ENCODE assay signal across 9 mouse cellular contexts in genomic region chr14:76664586-76665508, GRCm38 (mm10).
A peak's percentile ranks its signal among the peaks of the same experiment; 100 is the strongest.
DNase-seq lines count a peak whose midpoint lies in the region; ATAC-seq and TF ChIP-seq lines count a peak whose summit lies in the region.
"Had no signal": no experiment of that assay in that cellular context is flagged by ENCODE, and none has a peak within 500 bp of the region (broad histone marks: within the 10 kb centered on the region; RNA-seq: fewer than 3 reads in every experiment).

No protein-coding gene starts in this region.

- no peak for ATAC-seq in midbrain, embryonic 11.5 days (ENCODE audit: low FRiP score)
- ATAC-seq in midbrain, embryonic 16.5 days, result no peak
- no peak; the same call in 1 of the 2 replicates for ATAC-seq in limb, embryonic 14.5 days (ENCODE audit: low FRiP score, low read depth)
- no peak for ATAC-seq in cerebellum, adult (ENCODE audit: insufficient number of reproducible peaks, low FRiP score, low TSS enrichment)
- ATAC-seq in forebrain, embryonic 15.5 days (replicated peaks), result no peak

- H3K4me1 ChIP-seq in midbrain, embryonic 11.5 days (ENCODE audit: control insufficient read depth, insufficient read depth, low read length), result no peaks in the 10 kb centered on the region
- H3K4me1 ChIP-seq in midbrain, embryonic 16.5 days (ENCODE audit: control insufficient read depth, insufficient read depth, low read length), result no peaks in the 10 kb centered on the region
- H3K4me1 ChIP-seq in limb, embryonic 14.5 days (ENCODE audit: control insufficient read depth, insufficient read depth, low read length), result peaks cover 2% of the 10 kb centered on the region
- H3K4me1 ChIP-seq in forebrain, embryonic 15.5 days, result no peaks in the 10 kb centered on the region

- H3K4me2 ChIP-seq in midbrain, embryonic 11.5 days, result no peak overlapping the region
- H3K4me2 ChIP-seq in midbrain, embryonic 16.5 days (ENCODE audit: low read length), result no peak overlapping the region
- H3K4me2 ChIP-seq in limb, embryonic 14.5 days (replicated peaks; ENCODE audit: low read depth, low read length, severe bottlenecking), result no peak overlapping the region
- H3K4me2 ChIP-seq in forebrain, embryonic 15.5 days (replicated peaks), result no peak overlapping the region

- intact Hi-C loops in gastrocnemius, adult 2 months (cut with DNase I), result no loop called here

- WGBS in midbrain, embryonic 11.5 days, result 88% methylated on average over 11 of the region's 11 CpGs
- WGBS in midbrain, embryonic 16.5 days, result 91% methylated on average over 11 of the region's 11 CpGs
- WGBS in limb, embryonic 14.5 days, result 72% methylated on average over 11 of the region's 11 CpGs
- 88% methylated on average over 11 of the region's 11 CpGs for WGBS in forebrain, embryonic 15.5 days

- TF ChIP-seq CTCF in gastrocnemius, adult 2 months (IDR thresholded peaks at IDR 0.05), result no peak

- H3K9me3 ChIP-seq in midbrain, embryonic 11.5 days (ENCODE audit: control insufficient read depth, low read length), result no peaks in the 10 kb centered on the region
- no peaks in the 10 kb centered on the region for H3K9me3 ChIP-seq in midbrain, embryonic 16.5 days (replicated peaks; ENCODE audit: control insufficient read depth, low read length, poor library complexity, severe bottlenecking)
- H3K9me3 ChIP-seq in limb, embryonic 14.5 days (ENCODE audit: control insufficient read depth, low read length), result no peaks in the 10 kb centered on the region
- no peaks in the 10 kb centered on the region for H3K9me3 ChIP-seq in forebrain, embryonic 15.5 days

- H3K9ac ChIP-seq in midbrain, embryonic 11.5 days (ENCODE audit: low read length), result no peak overlapping the region
- H3K9ac ChIP-seq in midbrain, embryonic 16.5 days (ENCODE audit: low read depth, low read length), result no peak overlapping the region
- H3K9ac ChIP-seq in limb, embryonic 14.5 days (ENCODE audit: low read depth, low read length, severe bottlenecking), result no peak overlapping the region
- no peak overlapping the region for H3K9ac ChIP-seq in forebrain, embryonic 15.5 days (replicated peaks)

- no peak overlapping the region for H3K27ac ChIP-seq in gastrocnemius, adult 2 months
- no peak overlapping the region for H3K27ac ChIP-seq in midbrain, embryonic 11.5 days (ENCODE audit: low read depth, low read length)
- H3K27ac ChIP-seq in midbrain, embryonic 16.5 days (ENCODE audit: low read length), result no peak overlapping the region
- H3K27ac ChIP-seq in limb, embryonic 14.5 days (replicated peaks; ENCODE audit: low read depth, low read length), result 0 out of 2 replicates have a peak overlapping the region, but pooled peaks have one; percentile 27
- no peak overlapping the region for H3K27ac ChIP-seq in forebrain, embryonic 15.5 days (replicated peaks)
- H3K27ac ChIP-seq: layer of hippocampus, adult 2 months had no signal

- no peaks in the 10 kb centered on the region for H3K27me3 ChIP-seq in midbrain, embryonic 11.5 days (ENCODE audit: control insufficient read depth, insufficient read depth, low read length)
- H3K27me3 ChIP-seq in midbrain, embryonic 16.5 days (ENCODE audit: control insufficient read depth, insufficient read depth, low read depth, low read length), result no peaks in the 10 kb centered on the region
- no peaks in the 10 kb centered on the region for H3K27me3 ChIP-seq in limb, embryonic 14.5 days (ENCODE audit: control insufficient read depth, insufficient read depth, low read length)
- no peaks in the 10 kb centered on the region for H3K27me3 ChIP-seq in forebrain, embryonic 15.5 days

- no peak overlapping the region for H3K4me3 ChIP-seq in gastrocnemius, adult 2 months
- H3K4me3 ChIP-seq in midbrain, embryonic 11.5 days (ENCODE audit: low read depth, low read length), result no peak overlapping the region
- no peak overlapping the region for H3K4me3 ChIP-seq in midbrain, embryonic 16.5 days (ENCODE audit: low read depth, low read length)
- H3K4me3 ChIP-seq in limb, embryonic 14.5 days (replicated peaks; ENCODE audit: low read length), result no peak overlapping the region
- H3K4me3 ChIP-seq in forebrain, embryonic 15.5 days, result no peak overlapping the region
- H3K4me3 ChIP-seq: layer of hippocampus, adult 2 months had no signal

- H3K36me3 ChIP-seq in midbrain, embryonic 11.5 days (ENCODE audit: control insufficient read depth, insufficient read depth, low read length), result no peaks in the 10 kb centered on the region
- no peaks in the 10 kb centered on the region for H3K36me3 ChIP-seq in midbrain, embryonic 16.5 days (ENCODE audit: control insufficient read depth, insufficient read depth, low read length)
- no peaks in the 10 kb centered on the region for H3K36me3 ChIP-seq in limb, embryonic 14.5 days (ENCODE audit: control insufficient read depth, insufficient read depth, low read length)
- no peaks in the 10 kb centered on the region for H3K36me3 ChIP-seq in forebrain, embryonic 15.5 days

- peak; percentile 38 for DNase-seq in gastrocnemius, adult 2 months
- no peak for DNase-seq in gastrocnemius, adult 18-20 months (ENCODE audit: low spot score)
- DNase-seq in midbrain, embryonic 11.5 days (ENCODE audit: low spot score, missing footprints), result peak; percentile 66
- DNase-seq in limb, embryonic 14.5 days (ENCODE audit: low spot score), result no peak
- DNase-seq in thymus, postnatal 36 days, result peak; percentile 12 to 26

- TF ChIP-seq POLR2A in limb, embryonic 14.5 days (IDR thresholded peaks at IDR 0.05; ENCODE audit: borderline replicate concordance, extremely low read depth, insufficient read depth, insufficient read length), result no peak

Comparison
In these comparisons a context has a peak if more than half of its experiments do, and no peak if none do; other contexts are left out.
1. DNase-seq: peak in gastrocnemius, adult 2 months (single experiment), midbrain, embryonic 11.5 days (single experiment) and thymus, postnatal 36 days (2 of 2); none in gastrocnemius, adult 18-20 months (single experiment) and limb, embryonic 14.5 days (single experiment).